Mouse (Mus musculus) limb, embryonic 13.5 days (tissue): Measurements from ENCODE around the gene Gm20388. TPM values are rescaled to one million over a fixed set of nuclear protein-coding genes. Genes with fewer than 3 reads are reported as not detected.
"Not testable (repeated sequence)": the region's sequence is repeated elsewhere in the genome, so short reads cannot be mapped to it uniquely, and the experiment has no call there.

Experiments used
- ATAC-seq: fragments of 200-750 bp; cut with Nextera tagmentation; 2 replicates; pipeline ENCODE4 v1.8.0; 2017; ENCODE audit warnings: low read depth, moderate number of reproducible peaks, moderate TSS enrichment; ENCODE audit not compliant: low FRiP score
- H3K27ac ChIP-seq: fragments of 300-500 bp; sonication (generic); 2 replicates; pipeline ENCODE4 v1.5.1; 2015; ENCODE audit warnings: inconsistent platforms, mild to moderate bottlenecking, moderate library complexity
- H3K27me3 ChIP-seq: fragments of 300-500 bp; sonication (generic); 2 replicates; pipeline ENCODE4 v1.6.1; 2015; ENCODE audit warnings: mild to moderate bottlenecking, inconsistent platforms
- H3K36me3 ChIP-seq: fragments of 300-500 bp; sonication (generic); 2 replicates; pipeline ENCODE4 v1.6.1; 2015; ENCODE audit warnings: inconsistent platforms, mild to moderate bottlenecking, moderate library complexity
- H3K4me1 ChIP-seq: fragments of 300-500 bp; sonication (generic); 2 replicates; pipeline ENCODE4 v1.6.1; 2015; ENCODE audit warnings: inconsistent platforms
- H3K4me2 ChIP-seq: fragments of 300-500 bp; sonication (generic); replicated peaks from 2 replicates; pipeline ENCODE4 v1.6.1; 2015; ENCODE audit warnings: inconsistent platforms, mild to moderate bottlenecking, moderate library complexity
- H3K4me3 ChIP-seq: fragments of 300-500 bp; sonication (generic); 2 replicates; pipeline ENCODE4 v1.5.1; 2015; ENCODE audit warnings: moderate library complexity, mild to moderate bottlenecking, inconsistent platforms
- H3K9ac ChIP-seq: fragments of 300-500 bp; sonication (generic); 2 replicates; pipeline ENCODE4 v1.6.1; 2015; ENCODE audit warnings: mild to moderate bottlenecking, inconsistent platforms
- H3K9me3 ChIP-seq: fragments of 300-500 bp; sonication (generic); 2 replicates; pipeline ENCODE4 v1.6.1; 2016; ENCODE audit warnings: inconsistent platforms
- WGBS: fragments of 180-500 bp; shearing (Covaris S2); methylation state at CpG from one replicate; pipeline ENCODE4 v1.1.7; 2015; 5-methylcytosine and 5-hydroxymethylcytosine counted together
- polyA plus RNA-seq: library from polyadenylated mRNA; unstranded; fragments of >200 nt; fragmentation: Nextera tagmentation; extraction: Ambion mirVana; gene quantifications from 2 replicates; pipeline ENCODE4 v1.2.1, GENCODE M21; 2015

Gene Gm20388
- polyA plus RNA-seq, 1 experiment from 2014 or later = 7.1 TPM

DNA sequence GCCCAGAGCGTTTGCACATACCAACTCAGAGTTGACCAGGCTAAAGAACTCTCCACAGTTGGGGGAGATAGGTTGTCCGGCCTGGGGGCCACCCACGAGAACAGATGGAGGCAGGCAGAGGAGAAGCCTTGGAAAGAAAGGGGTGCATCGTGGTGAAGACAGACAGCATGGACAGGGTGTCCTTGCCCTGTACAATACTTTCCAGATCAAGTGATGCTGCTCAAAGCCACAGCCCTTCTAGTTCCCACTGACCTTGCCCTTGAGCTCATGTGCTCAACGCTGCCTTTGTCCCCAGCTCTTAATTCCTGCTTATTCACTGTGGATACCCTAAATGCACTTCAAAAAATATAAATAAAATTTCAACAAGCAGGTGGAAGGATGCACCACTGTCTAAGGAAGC is 3363.8 kb downstream of the Gm20388 start:
- ATAC-seq = no peak
- Histone ChIP-seq H3K9ac (no peak overlapping the region), H3K4me1 (no peaks in the 10 kb centered on the region), H3K36me3 (peaks cover 48% of the 10 kb centered on the region), H3K4me2 (no peak overlapping the region), H3K4me3 (no peak overlapping the region), H3K9me3 (no peaks in the 10 kb centered on the region), H3K27ac (no peak overlapping the region), H3K27me3 (no peaks in the 10 kb centered on the region)
- 81% methylated on average over 5 of the region's 5 CpGs for WGBS

DNA sequence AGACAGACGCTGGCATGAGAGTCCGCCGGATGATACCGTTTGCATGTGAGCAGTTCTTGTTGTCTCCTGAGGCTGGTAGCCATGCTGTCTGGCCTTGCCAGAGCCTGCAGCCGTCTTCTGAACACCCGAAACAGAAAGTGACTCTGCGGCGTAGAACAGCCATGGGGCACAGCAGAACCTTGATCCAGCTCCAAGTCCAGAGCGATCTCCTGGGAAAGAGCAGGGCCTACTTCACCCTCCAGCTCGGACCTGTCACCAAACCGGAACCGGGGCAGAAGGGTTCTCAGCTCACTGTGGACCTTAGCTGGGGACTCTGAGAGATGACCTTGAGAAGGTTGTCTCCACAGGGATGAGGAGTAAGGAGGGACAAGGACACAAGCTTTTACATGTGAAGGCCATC is 3364.5 kb downstream of the Gm20388 start:
- ATAC-seq = no peak

DNA sequence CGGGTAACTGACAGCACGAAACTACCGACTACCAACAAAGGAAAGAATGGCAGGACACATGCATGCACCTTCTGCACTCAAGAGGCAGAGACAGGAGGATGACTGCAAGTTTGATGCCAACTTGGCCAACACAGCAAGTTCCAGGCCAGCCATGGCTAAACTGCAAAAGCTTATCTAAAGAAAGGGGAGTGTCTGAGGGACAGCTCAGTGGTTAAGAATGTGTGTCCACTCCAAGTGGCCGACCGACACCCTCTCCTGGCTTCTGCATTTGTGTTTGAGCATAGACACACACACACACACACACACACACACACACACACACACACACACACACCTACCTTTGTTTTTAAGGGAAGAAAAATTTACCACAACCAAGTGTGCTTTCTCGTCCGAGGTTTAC is 3367.8 kb downstream of the Gm20388 start:
- ATAC-seq = no peak
- 0 out of 2 replicates have a peak overlapping the region, but pooled peaks have one; percentile 4 for H3K9ac ChIP-seq
- no peak overlapping the region for H3K4me3 ChIP-seq
- no peak overlapping the region for H3K27ac ChIP-seq
- no peaks in the 10 kb centered on the region for H3K27me3 ChIP-seq
- H3K36me3 ChIP-seq = peaks cover 42% of the 10 kb centered on the region
- H3K4me1 ChIP-seq = no peaks in the 10 kb centered on the region
- 78% methylated on average over 7 of the region's 7 CpGs for WGBS
- H3K9me3 ChIP-seq = no peaks in the 10 kb centered on the region
- no peak overlapping the region for H3K4me2 ChIP-seq

More for the DNA sequence above, 3364.5 kb downstream of the Gm20388 start:
- Histone ChIP-seq H3K4me1 (no peaks in the 10 kb centered on the region), H3K27ac (no peak overlapping the region), H3K27me3 (no peaks in the 10 kb centered on the region), H3K9ac (no peak overlapping the region), H3K4me3 (no peak overlapping the region), H3K36me3 (peaks cover 46% of the 10 kb centered on the region), H3K9me3 (no peaks in the 10 kb centered on the region), H3K4me2 (no peak overlapping the region)
- 92% methylated on average over 12 of the region's 12 CpGs for whole genome bisulfite sequencing

DNA sequence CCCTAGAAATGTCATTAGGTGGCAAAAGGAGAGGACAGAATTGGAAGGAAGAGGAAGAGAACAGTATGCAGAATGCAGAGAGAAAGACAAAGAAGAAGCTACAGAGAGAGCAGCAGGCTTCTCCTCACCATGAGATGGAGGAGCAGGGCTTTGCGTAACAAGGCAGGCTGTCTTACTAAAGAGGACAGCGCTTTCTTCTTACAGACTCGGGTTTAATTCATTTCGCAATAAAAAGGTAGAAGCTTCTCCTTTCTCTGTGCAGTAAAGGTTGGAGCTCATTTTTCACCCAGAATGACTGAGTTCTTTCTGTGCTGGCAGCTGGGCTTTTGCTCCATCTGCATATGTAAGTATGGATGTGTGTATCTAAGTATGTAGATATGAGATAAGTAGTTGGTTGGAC is 3369.2 kb downstream of the Gm20388 start:
- peaks cover 32% of the 10 kb centered on the region for H3K36me3 ChIP-seq
- H3K9ac ChIP-seq = no peak overlapping the region
- H3K27ac ChIP-seq = no peak overlapping the region
- H3K4me1 ChIP-seq = no peaks in the 10 kb centered on the region
- H3K27me3 ChIP-seq = no peaks in the 10 kb centered on the region
- no peak for ATAC-seq
- H3K9me3 ChIP-seq = no peaks in the 10 kb centered on the region
- H3K4me2 ChIP-seq = no peak overlapping the region
- WGBS = 91% methylated on average over 4 of the region's 4 CpGs
- H3K4me3 ChIP-seq = no peak overlapping the region

DNA sequence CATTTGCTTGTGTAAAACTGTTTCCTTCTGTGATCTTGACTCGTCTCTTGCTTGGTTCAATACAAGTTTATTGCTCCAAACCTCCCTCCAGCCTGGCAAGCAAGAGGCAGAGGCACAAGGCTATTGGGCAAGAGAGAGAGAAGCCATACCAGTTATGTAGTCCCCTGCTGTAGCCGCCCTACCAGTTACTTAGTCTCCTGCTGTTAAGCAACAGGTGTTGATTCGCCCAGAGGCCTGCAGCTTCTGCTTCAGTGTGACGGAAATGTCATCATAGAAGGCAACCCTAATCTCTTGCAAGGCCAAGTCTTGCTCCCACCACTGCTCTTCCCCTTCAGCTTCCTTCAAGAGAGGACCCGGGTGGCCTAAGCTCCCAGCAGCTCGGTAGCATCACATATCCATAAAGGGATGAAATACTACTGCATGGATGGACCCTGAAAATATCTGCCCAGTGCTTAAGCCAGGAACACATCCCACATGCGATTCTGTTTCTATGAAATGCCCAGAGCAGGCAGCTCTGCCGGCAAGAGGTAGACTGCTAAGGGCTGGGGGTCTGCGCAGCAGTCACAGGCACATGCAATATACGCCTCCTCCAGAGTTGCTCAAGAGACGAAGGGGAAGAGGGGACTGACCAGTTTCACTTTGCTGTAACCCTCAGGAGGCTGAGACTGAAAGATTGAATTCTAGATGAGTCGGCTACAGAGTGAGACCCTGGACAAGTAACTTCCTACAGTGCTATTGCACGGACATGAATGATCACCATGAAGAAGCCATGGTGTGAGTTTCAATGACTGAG is 3369.9 kb downstream of the Gm20388 start:
- H3K36me3 ChIP-seq = peaks cover 34% of the 10 kb centered on the region
- no peaks in the 10 kb centered on the region for H3K27me3 ChIP-seq
- H3K4me3 ChIP-seq = no peak overlapping the region
- H3K4me2 ChIP-seq = no peak overlapping the region
- WGBS = 87% methylated on average over 13 of the region's 13 CpGs
- H3K9ac ChIP-seq = no peak overlapping the region
- H3K9me3 ChIP-seq = no peaks in the 10 kb centered on the region
- no peak overlapping the region for H3K27ac ChIP-seq
- H3K4me1 ChIP-seq = no peaks in the 10 kb centered on the region
- no peak for ATAC-seq

DNA sequence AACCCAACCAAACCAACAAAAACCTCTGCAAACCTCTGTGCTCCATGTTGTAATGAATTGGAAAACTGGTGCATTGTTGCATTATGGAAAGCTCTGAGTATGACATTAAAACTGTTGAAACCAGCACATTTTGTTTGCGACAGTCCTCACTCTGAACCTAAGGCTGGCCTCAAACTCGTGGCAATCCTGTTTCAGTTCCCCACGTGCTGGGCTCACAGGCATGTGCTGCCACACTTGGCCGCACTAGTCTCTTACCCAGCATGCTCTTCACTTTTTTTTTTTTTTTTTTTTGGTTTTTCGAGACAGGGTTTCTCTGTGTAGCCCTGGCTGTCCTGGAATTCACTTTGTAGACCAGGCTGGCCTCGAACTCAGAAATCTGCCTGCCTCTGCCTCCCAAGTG is 3372.4 kb downstream of the Gm20388 start:
- H3K27me3 ChIP-seq, H3K9me3 ChIP-seq, ATAC-seq, H3K27ac ChIP-seq, H3K9ac ChIP-seq, H3K4me3 ChIP-seq, H3K4me1 ChIP-seq, H3K4me2 ChIP-seq: not testable (repeated sequence)
- WGBS = 92% methylated on average over 5 of the region's 6 CpGs
- H3K36me3 ChIP-seq = peaks cover 44% of the 10 kb centered on the region

DNA sequence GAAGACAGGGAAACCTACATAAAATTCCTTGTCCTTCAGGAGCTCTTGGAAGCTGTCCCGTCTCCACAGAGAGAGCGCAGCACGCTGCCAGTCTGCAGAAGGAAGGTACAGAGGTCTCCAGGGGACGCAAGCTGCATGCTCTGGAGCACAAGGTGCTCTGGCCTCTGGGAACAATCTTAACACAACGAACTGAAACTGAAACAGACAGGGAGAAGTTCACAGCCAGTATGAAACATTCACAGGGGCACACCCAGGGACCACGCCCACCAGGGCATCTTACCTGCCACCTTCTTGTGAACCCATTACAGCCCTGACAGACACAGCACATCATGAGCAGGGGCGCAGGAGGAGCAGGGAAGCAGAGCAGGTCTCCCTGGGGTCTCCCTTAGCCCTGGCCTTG is 3373.3 kb downstream of the Gm20388 start:
- H3K4me3 ChIP-seq = no peak overlapping the region
- H3K9me3 ChIP-seq = no peaks in the 10 kb centered on the region
- no peak overlapping the region for H3K27ac ChIP-seq
- no peak overlapping the region for H3K4me2 ChIP-seq
- H3K4me1 ChIP-seq = no peaks in the 10 kb centered on the region
- H3K36me3 ChIP-seq = peaks cover 49% of the 10 kb centered on the region
- H3K27me3 ChIP-seq = no peaks in the 10 kb centered on the region
- H3K9ac ChIP-seq = no peak overlapping the region
- WGBS = 88% methylated on average over 7 of the region's 7 CpGs
- no peak for ATAC-seq

DNA sequence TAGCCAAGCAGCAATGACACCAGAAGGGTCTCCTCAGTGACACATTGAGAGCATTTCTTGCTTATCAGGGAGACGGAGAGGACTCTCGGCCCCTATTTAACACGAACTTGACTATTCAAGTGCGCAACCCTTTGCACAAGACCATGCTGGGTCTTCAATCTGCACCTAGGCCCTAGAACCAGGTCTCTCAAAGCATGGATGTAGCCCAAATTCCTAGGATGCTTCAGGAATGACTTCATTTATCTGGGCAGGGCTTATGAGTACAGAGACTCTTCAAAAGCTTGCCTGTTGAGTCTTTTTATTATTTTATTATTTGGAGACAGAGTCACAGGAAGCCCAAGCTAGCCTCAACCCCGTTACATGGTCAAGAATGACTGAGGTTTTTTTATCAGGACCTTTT is 3373.9 kb downstream of the Gm20388 start:
- Histone ChIP-seq H3K4me3 (no peak overlapping the region), H3K36me3 (peaks cover 54% of the 10 kb centered on the region), H3K9me3 (no peaks in the 10 kb centered on the region), H3K27ac (no peak overlapping the region), H3K9ac (no peak overlapping the region), H3K4me2 (no peak overlapping the region), H3K4me1 (no peaks in the 10 kb centered on the region), H3K27me3 (no peaks in the 10 kb centered on the region)
- ATAC-seq = no peak
- 93% methylated on average over 5 of the region's 5 CpGs for WGBS

DNA sequence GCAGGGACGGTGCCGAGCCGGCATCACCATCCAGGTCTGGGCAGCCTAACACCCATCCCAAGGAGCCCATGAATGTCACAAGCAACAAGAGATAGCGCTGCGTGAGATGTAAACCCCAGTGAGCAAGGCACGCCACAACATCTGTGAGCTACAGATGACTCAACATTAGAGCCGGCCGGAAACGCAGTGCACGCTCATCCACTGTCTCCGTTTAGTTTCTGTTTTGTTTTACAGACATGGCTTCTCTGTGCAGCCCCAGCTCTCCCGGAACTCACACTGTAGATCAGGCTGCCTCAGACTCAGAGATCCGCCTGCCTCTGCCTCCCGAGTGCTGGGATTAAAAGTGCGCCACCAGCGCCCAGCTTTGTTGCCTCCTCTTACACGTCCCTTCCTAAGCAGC is 3376.7 kb downstream of the Gm20388 start:
- H3K4me1 ChIP-seq = no peaks in the 10 kb centered on the region
- no peak overlapping the region for H3K9ac ChIP-seq
- H3K9me3 ChIP-seq = no peaks in the 10 kb centered on the region
- ATAC-seq = no peak
- WGBS = 94% methylated on average over 17 of the region's 17 CpGs
- H3K27ac ChIP-seq = no peak overlapping the region
- H3K36me3 ChIP-seq = peaks cover 47% of the 10 kb centered on the region
- H3K27me3 ChIP-seq = no peaks in the 10 kb centered on the region
- no peak overlapping the region for H3K4me2 ChIP-seq
- H3K4me3 ChIP-seq = no peak overlapping the region

DNA sequence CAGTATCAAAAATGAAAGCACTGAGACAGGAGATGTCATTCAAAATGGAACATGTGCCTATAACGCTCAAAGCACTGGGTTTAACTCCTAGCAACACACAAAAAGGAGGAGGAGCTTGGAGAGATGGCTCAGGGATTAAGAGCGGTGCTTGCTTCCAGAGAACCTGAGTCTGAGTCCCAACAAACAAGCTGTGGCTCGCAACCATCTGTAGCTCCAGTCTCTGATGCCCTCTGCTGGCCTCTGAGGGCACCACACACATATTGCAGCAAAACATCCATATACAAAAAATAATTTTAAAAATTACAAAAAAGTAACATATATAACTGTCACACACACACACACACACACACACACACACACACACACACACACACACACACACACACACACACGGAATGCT is 3379.5 kb downstream of the Gm20388 start:
- Histone ChIP-seq H3K36me3 (peaks cover 66% of the 10 kb centered on the region), H3K4me2 (no peak overlapping the region), H3K9ac (no peak overlapping the region), H3K27me3 (no peaks in the 10 kb centered on the region), H3K9me3 (no peaks in the 10 kb centered on the region), H3K4me3 (no peak overlapping the region), H3K27ac (no peak overlapping the region), H3K4me1 (no peaks in the 10 kb centered on the region)
- 76% methylated on average over 4 of the region's 4 CpGs for WGBS
- no peak for ATAC-seq

DNA sequence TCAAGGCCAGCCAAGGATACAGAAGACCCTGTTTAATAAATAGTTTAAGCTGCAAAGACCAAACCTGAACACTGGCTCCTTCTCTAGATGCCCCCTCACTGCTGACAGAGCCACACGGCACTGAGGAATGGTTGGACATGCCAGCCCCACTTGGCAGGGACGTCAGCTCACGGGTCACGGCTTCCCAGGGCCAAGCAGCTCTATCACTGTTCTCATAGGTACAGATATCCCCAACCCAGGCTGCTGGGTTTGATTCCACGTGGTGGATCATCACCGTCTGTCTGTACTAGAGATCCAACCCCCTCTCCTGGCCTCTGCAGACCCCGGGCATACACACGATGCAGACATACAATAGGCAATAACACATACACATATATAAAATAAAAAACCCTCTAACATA is 3380.0 kb downstream of the Gm20388 start:
- no peaks in the 10 kb centered on the region for H3K4me1 ChIP-seq
- 95% methylated on average over 8 of the region's 8 CpGs for WGBS

DNA sequence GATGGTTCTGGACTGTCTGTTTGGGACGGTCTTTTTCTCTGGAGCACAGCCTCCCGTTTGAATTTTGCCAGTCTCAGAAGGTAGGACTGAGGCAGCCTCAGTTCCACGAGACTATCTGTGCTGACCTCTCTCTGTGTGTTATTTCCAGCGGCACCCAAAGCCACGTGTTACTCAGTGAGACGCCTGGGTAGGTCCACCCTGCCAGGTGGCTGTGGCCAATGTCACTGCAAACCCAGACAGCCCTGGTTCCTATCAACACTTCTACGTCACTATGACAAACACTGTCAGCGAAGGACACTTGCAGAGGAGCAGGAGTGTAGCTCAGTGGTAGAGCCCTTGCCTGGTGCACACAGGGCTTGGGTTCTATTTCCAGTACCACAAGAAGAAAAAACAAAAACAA is 3381.1 kb downstream of the Gm20388 start:
- Histone ChIP-seq H3K27ac (no peak overlapping the region), H3K4me2 (no peak overlapping the region), H3K36me3 (peaks cover 72% of the 10 kb centered on the region), H3K4me3 (no peak overlapping the region), H3K27me3 (no peaks in the 10 kb centered on the region), H3K9ac (no peak overlapping the region), H3K9me3 (no peaks in the 10 kb centered on the region), H3K4me1 (no peaks in the 10 kb centered on the region)
- no peak for ATAC-seq
- WGBS = 89% methylated on average over 8 of the region's 8 CpGs

More for the DNA sequence above, 3380.0 kb downstream of the Gm20388 start:
- ATAC-seq = no peak
- Histone ChIP-seq H3K4me2 (no peak overlapping the region), H3K9ac (no peak overlapping the region), H3K27ac (no peak overlapping the region), H3K27me3 (no peaks in the 10 kb centered on the region), H3K4me3 (no peak overlapping the region), H3K36me3 (peaks cover 68% of the 10 kb centered on the region), H3K9me3 (no peaks in the 10 kb centered on the region)

DNA sequence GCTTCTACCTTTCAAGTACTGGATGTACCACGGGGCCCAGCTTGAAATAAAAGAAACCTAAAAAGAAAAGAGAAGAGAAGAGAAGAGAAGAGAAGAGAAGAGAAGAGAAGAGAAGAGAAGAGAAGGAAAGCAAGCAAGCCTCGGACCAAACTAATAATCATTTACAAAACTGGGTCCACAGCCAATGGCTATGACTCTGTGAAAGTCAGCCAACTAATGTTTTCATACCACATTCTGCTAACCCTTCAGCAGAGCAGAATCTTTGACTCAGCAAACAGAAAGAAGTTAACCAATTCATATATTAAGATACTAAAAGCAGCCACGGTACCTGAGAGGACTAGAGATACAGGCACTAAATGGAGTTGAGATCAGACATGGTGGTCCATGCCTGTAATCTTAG is 3381.6 kb downstream of the Gm20388 start:
- Histone ChIP-seq H3K27me3 (no peaks in the 10 kb centered on the region), H3K4me2 (no peak overlapping the region), H3K4me1 (no peaks in the 10 kb centered on the region), H3K36me3 (peaks cover 71% of the 10 kb centered on the region), H3K27ac (no peak overlapping the region), H3K4me3 (no peak overlapping the region), H3K9ac (no peak overlapping the region), H3K9me3 (no peaks in the 10 kb centered on the region)
- 80% methylated on average over 3 of the region's 3 CpGs for WGBS
- ATAC-seq = no peak
